Mouse (Mus musculus) hindlimb bud, embryonic 11.5 days (tissue): ENCODE measurements around the gene Gm10639.
A peak's percentile ranks its signal among the peaks of the same experiment; 100 is the strongest.
"Not testable (repeated sequence)": the region's sequence is repeated elsewhere in the genome, so short reads cannot be mapped to it uniquely, and the experiment has no call there.

Experiments
- DNase-seq: peaks from one replicate; pipeline ENCODE4 v3.0.0-alpha.2; 2012; ENCODE audit warnings: low read depth, low spot score; ENCODE audit errors: extremely low spot score

The Gm10639 gene

DNA sequence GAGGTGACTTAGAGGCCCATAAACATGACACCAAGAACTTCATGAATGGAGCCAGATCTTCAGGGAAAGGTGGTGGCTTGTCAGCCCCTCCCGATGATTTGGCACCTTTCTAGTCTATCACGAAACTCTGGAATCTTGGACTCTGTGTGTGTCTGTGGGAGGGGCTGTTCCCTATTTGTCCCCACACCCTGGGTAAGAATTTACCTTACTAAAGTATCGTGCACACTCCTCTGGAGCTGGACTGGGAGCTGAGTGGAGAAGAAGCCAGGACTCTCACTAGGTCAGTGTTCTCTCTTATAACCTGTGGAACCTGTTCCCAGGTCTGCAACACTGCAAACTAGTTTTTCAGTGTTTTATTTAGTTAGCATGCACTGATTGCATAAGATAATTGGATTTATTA lies at the start of gene Gm10639:
Gm10639 (plus strand) TSS at position 201 of the 400 bp plus-strand sequence.
- DNase-seq = not testable (repeated sequence)

DNA sequence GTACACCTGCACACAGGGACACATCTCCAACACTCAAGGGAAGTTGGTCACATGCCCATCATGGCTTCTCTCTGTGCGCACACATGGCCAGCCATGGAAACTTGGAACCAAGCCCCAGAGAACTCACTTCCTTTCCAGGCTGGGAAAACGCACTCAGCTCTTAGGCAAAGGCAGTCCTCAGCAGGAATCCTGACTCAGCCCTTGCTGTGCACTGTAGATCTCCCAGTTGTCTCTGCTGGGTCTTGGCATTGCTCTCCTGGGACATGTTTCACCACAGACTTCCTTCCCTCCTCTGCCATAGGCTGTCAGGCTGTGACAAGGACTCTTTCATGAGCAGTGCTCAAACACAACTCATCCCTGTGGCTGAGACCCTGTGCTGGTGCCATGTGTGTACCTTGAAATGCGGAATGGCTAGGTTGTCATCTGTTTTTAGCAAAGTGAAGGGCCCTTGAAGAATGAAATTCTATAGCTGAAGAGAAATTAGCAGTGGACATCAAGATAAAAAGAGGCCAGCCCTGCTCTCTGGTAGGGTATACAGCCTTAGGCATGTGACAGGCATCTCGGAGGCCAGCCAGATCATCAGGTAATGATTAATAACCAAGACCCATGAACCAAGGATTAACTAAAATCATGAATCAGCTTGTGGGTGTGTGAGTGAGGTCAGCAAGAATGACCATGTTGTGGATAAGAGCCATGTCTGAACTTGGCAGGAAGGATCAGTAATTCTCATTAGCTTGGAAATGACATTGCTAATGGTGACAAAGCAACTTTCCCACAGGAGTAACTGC lies 33.8 kb upstream of the Gm10639 start:
- DNase-seq = not testable (repeated sequence)

DNA sequence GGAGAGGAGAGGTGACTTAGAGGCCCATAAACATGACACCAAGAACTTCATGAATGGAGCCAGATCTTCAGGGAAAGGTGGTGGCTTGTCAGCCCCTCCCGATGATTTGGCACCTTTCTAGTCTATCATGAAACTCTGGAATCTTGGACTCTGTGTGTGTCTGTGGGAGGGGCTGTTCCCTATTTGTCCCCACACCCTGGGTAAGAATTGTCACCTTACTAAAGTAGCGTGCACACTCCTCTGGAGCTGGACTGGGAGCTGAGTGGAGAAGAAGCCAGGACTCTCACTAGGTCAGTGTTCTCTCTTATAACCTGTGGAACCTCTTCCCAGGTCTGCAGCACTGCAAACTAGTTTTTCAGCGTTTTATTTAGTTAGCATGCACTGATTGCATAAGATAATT lies 32.8 kb upstream of the Gm10639 start, which contains the start of gene Gm3776:
Gm3776 (plus strand) TSS at position 216 of the 400 bp plus-strand sequence.
- DNase-seq = not testable (repeated sequence)

DNA sequence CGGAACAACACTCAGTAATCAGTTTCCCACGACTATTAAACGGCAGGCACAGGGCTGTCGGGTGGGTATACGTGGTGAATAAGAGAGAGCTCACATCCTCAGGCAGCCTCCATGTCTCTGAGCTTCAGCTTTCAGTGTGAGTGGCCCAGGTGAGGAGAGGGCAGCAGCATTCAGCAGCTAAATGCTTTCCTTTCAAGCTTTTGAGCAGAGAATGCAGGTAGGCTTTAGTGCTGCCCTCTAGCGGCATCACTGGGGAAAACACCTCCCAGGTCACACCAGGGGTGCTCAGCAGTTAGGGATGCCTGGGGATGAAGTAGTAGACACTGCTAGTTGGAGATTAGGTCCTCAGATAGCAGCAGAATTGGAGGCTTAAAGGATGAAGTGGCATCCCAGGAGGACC lies 30.0 kb upstream of the Gm10639 start:
- DNase-seq = not testable (repeated sequence)

DNA sequence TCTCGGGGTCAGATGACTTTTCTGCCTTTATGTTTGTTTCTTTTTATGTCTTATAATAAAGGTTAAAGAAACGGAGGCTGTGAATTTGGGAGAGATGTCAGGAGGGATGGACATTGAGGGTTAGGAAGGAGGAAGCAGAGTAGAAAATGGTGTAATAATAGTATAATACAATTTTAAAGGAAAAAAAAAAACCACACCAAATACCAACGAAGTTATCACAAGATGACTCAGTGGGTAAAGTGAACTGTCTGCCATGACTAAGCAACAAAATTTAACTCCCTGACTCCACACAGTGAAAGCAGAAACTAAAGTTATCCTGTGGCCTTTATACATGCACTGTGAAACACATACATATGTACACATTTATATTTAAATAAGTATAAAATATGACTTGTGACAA lies 18.8 kb upstream of the Gm10639 start:
- DNase-seq = not testable (repeated sequence)

DNA sequence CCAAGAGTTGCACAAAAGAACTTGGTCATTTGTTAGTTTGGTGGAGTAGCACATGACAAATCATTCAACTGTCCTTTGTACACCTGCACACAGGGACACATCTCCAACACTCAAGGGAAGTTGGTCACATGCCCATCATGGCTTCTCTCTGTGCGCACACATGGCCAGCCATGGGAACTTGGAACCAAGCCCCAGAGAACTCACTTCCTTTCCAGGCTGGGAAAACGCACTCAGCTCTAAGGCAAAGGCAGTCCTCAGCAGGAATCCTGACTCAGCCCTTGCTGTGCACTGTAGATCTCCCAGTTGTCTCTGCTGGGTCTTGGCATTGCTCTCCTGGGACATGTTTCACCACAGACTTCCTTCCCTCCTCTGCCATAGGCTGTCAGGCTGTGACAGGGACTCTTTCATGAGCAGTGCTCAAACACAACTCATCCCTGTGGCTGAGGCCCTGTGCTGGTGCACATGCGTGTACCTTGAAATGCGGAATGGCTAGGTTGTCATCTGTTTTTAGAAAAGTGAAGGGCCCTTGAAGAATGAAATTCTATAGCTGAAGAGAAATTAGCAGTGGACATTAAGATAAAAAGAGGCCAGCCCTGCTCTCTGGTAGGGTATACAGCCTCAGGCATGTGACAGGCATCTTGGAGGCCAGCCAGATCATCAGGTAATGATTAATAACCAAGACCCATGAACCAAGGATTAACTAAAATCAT lies 7.6 kb upstream of the Gm10639 start:
- not testable (repeated sequence) for DNase-seq

DNA sequence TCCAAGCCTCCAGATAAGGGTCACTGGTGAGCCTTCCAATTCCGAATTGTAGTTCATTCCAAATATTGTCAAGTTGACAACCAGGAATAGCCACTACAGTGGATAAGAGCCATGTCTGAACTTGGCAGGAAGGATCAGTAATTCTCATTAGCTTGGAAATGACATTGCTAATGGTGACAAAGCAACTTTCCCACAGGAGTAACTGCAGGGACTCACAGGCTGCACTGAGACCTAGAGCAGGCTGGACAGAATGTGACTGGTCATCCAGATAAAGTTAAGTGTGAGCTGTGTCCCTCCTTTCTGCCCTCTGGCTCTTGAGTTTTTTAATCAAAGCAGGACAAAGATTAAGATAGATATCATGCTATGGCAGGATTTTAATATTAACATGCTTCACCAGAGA lies 660 bp upstream of the Gm10639 start:
- not testable (repeated sequence) for DNase-seq

DNA sequence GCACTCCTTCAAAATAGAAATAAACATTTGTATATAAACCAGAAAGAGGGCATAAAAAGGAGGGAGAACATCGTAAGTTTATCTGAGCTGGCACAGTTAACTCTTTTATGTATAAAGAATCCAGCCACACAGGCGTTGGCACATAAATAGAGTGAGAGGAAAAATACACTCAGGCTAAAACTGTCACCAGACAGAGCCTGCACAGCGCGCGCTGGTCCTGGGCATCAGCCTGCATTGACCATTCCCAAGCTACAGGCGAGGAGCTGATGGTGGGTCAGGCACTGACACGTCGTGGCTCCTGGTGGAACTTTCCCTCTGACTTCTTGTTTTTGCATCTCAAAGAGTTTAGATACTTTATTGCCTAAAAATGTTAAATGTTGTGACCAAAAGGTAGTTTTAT lies 2.7 kb downstream of the Gm10639 start:
- DNase-seq = not testable (repeated sequence)

DNA sequence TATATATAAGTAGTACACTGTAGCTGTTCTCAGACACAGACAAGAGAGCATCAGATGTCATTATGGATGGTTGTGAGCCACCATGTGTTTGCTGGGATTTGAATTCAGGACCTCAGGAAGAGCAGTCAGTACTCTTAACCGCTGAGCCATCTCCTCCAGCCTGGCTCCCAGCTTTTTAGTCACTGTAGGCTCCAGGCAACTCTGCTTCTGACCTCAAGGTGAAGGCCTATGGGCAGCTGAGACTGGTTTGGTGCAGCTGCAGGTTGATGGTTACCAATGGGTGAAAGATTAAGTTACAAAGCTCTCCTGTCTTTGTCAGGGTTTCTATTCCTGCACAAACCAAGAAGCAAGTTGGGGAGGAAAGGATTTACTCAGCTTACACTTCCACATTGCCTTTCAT lies 4.0 kb downstream of the Gm10639 start:
- not testable (repeated sequence) for DNase-seq

DNA sequence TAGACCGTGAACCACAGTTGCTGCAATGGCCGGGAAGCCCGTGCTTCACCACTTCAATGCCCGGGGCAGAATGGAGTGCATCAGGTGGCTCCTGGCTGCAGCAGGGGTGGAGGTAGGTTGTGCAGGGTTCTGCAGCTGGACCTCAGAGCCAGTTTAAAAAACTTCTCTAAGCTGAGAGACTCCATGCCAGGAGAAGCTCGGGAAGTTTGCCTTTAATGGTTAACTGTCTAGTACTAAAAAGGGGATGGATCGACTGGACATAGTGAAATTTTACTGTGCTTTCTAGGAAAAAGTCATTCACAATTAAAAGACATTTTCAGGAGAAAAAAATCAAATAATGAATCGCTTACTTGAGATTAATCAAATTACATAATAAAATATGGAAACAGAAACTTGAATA lies 5.1 kb downstream of the Gm10639 start:
- not testable (repeated sequence) for DNase-seq

DNA sequence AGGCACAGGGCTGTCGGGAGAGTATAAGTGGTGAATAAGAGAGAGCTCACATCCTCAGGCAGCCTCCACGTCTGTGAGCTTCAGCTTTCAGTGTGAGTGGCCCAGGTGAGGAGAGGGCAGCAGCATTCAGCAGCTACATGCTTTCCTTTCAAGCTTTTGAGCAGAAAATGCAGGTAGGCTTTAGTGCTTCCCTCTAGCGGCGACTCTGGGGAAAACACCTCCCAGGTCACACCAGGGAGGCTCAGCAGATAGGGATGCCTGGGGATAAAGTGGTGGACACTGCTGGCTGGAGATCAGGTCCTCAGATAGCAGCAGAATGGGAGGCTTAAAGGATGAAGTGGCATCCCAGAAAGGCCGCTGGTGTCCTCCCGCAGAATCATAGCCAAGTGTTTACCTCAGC lies 6.4 kb downstream of the Gm10639 start:
- peak; percentile 30 for DNase-seq

DNA sequence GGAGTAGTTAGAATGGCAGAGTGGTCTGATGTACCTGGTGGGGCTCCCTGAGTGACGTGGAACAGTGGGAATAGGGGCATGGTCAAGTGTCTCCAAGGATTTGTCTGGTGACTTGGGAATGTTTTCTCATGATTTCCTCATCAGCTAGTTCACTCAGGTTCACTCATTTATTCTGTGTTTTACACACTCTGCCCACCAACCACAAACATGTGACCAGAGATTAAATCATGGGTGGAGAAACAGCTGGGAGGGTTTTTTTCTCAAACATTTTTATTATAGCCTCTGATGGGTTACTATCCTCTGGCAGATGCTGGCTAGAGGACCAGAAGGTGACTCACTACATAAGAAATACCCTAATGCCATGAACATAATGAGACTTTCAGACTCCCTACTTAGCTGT lies 8.5 kb downstream of the Gm10639 start:
- DNase-seq = no peak

DNA sequence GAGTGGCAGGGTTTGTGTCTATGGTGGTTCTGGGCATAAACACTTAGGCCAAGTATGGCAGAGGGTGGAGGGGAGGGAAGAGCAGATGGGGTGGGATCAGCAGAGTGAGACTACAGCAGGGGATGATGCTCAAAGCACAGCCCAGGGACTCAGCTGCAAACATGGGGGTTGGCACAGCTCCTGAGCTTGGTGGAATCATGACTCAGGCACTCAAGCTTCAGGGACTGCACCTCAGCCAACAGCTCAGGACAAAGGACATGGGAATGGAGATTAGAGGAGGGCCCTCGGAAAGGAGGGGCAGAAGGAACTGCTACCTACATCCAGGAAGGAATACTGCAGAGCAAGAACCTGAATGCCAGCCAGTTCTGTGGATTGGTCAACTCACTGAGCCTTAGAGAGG lies 9.4 kb downstream of the Gm10639 start:
- DNase-seq = not testable (repeated sequence)

DNA sequence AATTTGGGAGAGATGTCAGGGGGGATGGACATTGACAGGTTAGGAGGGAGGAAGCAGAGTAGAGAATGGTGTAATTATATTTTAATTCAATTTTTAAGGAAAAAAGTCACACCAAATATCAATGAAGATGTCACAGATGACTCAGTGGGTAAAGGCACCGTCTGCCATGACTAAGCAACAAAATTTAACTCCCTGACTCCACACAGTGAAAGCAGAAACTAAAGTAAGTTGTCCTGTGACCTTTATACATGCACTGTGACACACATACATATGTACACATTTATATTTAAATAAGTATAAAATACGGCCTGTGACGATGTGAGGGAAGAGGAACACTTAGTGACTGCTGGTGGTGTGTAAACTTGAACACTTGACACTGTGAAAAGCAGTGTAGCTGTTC lies 18.4 kb downstream of the Gm10639 start:
- not testable (repeated sequence) for DNase-seq

DNA sequence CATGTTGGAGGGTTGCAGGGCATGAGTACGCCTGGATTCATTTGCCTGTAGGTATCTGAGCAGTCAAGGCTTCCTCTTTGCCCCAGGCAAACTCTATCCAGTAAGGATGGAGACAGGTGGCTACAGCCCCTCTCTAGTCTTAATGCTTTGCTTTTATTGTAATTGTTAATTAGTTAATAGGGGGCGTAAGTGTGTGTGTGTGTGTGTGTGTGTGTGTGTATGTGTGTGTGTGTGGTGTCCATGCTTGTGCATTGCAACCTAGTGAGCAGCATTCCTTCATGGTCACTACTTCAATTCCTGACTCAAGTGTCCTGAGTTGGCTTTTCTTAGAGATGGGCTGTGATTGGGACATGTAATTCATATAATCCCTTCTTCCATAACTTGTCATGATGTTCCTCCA lies 25.0 kb downstream of the Gm10639 start, which contains the start of gene Omt2a:
Omt2a (minus strand) TSS at position 101 of the 400 bp plus-strand sequence.
- DNase-seq = no peak

DNA sequence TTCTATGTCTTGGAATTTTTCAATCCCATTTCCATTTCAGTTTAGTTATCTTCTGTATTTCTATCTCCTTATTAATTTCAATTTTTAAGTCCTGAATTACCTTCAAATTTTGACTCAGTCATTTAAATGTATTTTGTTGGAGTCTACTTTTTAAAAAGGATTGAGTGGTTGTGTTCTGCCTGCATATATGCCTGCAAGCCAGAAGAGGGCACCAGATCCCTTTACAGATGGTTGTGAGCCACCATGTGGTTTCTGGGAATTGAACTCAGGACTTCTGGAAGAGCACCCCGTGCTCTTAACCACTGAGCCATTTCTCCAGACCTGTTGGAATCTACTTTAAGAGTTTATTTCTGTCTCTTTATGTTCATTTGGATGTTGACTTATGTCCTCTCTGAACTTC lies 29.8 kb downstream of the Gm10639 start:
- DNase-seq = no peak

DNA sequence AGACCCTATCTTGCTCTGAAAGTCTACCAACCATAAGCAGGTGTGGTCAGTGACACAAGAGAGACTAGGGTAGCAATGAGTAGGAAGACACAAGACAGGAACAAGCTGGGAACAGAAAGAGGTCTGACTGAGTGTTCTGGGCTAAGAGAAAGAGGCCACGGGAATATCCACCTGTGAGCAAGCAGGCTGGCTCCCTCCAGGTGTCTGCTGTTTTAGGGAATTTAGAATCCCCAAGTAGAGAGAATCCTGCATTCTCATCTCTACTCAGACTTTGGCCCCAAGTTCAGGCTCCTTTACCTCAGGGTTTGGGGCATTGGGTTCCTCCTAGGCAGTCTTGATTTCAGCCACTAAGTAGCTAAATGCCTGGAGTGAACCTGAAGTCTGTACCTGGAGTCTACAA lies 37.6 kb downstream of the Gm10639 start, which contains the start of gene Omt2b:
Omt2b (plus strand) TSS at position 301 of the 400 bp plus-strand sequence.
- not testable (repeated sequence) for DNase-seq

DNA sequence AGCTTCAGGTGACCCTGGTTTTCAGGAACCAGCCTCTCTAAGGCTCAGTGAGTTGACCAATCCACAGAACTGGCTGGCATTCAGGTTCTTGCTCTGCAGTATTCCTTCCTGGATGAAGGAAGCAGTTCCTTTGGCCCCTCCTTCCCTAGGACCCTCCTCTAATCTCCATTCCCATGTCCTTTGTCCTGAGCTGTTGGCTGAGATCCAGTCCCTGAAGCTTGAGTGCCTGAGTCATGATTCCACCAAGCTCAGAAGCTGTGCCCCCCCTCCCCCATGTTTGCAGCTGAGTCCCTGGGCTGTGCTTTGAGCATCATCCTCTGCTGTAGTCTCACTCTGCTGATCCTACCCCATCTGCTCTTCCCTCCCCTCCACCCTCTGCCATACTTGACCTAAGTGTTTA lies 47.3 kb downstream of the Gm10639 start:
- DNase-seq = not testable (repeated sequence)

DNA sequence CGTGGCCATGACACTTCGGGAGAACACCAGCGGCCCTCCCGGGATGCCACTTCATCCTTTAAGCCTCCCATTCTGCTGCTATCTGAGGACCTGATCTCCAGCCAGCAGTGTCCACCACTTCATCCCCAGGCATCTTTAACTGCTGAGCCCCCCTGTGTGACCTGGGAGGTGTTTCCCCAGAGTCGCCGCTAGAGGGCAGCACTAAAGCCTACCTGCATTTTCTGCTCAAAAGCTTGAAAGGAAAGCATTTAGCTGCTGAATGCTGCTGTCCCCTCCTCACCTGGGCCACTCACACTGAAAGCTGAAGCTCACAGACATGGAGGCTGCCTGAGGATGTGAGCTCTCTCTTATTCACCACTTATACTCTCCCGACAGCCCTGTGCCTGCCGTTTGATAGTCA lies 50.6 kb downstream of the Gm10639 start:
- DNase-seq = not testable (repeated sequence)

DNA sequence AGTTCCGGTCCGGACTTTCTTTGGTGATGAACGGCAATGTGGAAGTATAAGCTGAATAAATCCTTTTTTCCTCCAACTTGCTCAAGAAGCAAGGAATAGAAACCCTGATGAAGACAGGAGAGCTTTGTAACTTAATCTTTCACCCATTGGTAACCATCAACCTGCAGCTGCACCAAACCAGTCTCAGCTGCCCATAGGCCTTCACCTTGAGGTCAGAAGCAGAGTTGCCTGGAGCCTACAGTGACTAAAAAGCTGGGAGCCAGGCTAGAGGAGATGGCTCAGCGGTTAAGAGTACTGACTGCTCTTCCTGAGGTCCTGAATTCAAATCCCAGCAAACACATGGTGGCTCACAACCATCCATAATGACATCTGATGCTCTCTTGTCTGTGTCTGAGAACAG lies 52.8 kb downstream of the Gm10639 start:
- not testable (repeated sequence) for DNase-seq

DNA sequence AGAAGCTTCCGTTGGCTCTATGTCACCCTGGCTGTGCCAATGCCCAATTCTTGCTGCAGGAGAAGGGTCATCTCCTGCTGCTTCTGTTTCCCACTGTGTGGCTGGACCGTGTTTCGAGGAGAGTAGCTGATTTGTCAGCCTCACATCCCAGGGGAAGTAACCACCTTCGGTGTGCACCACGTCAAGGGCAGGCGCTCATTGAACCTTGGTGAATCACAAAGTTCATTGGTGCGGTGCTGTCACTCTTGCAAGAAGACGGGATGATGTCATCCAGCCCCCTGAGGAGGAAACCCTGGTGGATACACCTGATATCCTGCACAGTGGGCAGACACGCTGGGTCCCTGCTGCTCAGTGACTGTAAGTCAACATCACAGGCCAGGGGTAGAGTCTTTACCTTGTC lies 53.3 kb downstream of the Gm10639 start:
- not testable (repeated sequence) for DNase-seq

DNA sequence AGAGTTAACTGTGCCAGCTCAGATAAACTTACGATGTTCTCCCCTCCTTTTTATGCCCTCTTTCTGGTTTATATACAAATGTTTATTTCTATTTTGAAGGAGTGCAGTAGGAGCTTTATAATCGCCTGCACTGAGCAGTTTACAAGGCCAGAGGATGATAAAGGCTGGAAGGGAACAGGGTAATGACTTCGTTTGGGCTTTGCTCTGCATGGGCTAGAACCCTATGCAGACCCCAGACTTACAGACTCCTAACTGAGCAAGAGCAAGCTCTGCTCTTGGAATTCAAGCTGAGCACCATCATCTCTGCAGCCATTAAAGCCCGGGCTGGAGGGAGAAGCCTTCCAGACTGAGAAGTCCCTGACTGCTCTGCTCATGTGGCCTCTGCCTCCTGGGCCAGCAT lies 55.5 kb downstream of the Gm10639 start:
- not testable (repeated sequence) for DNase-seq
